Mouse (Mus musculus) liver, embryonic 12.5 days (tissue): ENCODE measurements around the gene Alpl. TPM values are rescaled to one million over a fixed set of nuclear protein-coding genes. Genes with fewer than 3 reads are reported as not detected.

ENCODE experiments used
- ATAC-seq: fragments of 200-750 bp; cut with Nextera tagmentation; 2 replicates; pipeline ENCODE4 v1.8.0; 2017; ENCODE audit warnings: moderate number of reproducible peaks, mild to moderate bottlenecking, moderate library complexity
- H3K27ac ChIP-seq: fragments of 300-500 bp; sonication (generic); 2 replicates; pipeline ENCODE4 v1.5.1; 2016; ENCODE audit warnings: mild to moderate bottlenecking
- H3K27me3 ChIP-seq: fragments of 300-500 bp; sonication (generic); replicated peaks from 2 replicates; pipeline ENCODE4 v1.6.1; 2016; ENCODE audit warnings: mild to moderate bottlenecking, moderate library complexity
- H3K36me3 ChIP-seq: fragments of 300-500 bp; sonication (generic); 2 replicates; pipeline ENCODE4 v1.6.1; 2016; ENCODE audit warnings: mild to moderate bottlenecking, moderate library complexity
- H3K4me1 ChIP-seq: fragments of 300-500 bp; sonication (generic); 2 replicates; pipeline ENCODE4 v1.6.1; 2016
- H3K4me2 ChIP-seq: fragments of 300-500 bp; sonication (generic); 2 replicates; pipeline ENCODE4 v1.6.1; 2016; ENCODE audit warnings: mild to moderate bottlenecking, moderate library complexity
- H3K4me3 ChIP-seq: fragments of 300-500 bp; sonication (generic); 2 replicates; pipeline ENCODE4 v1.5.1; 2016; ENCODE audit warnings: mild to moderate bottlenecking, moderate library complexity
- H3K9ac ChIP-seq: fragments of 300-500 bp; sonication (generic); 2 replicates; pipeline ENCODE4 v1.6.1; 2016; ENCODE audit warnings: mild to moderate bottlenecking, moderate library complexity
- H3K9me3 ChIP-seq: fragments of 300-500 bp; sonication (generic); replicated peaks from 2 replicates; pipeline ENCODE4 v1.6.1; 2016; ENCODE audit warnings: mild to moderate bottlenecking, moderate library complexity
- WGBS: fragments of 180-500 bp; shearing (Covaris S2); methylation state at CpG from one replicate; pipeline ENCODE4 v1.1.7; 2016; ENCODE audit not compliant: insufficient replicate concordance; 5-methylcytosine and 5-hydroxymethylcytosine counted together
- polyA plus RNA-seq: library from polyadenylated mRNA; unstranded; fragments of >200 nt; fragmentation: Nextera tagmentation; extraction: Ambion mirVana; gene quantifications from 2 replicates; pipeline ENCODE4 v1.2.1, GENCODE M21; 2016

The Alpl gene
- polyA plus RNA-seq, 1 experiment from 2014 or later: 5.1 TPM

GRCm38 (mm10) chr4:137766365-137766764 is 29.8 kb downstream of the Alpl start:
- no peak overlapping the region for H3K9ac ChIP-seq
- H3K36me3 ChIP-seq: no peaks in the 10 kb centered on the region
- no peaks in the 10 kb centered on the region for H3K9me3 ChIP-seq
- no peak overlapping the region for H3K4me2 ChIP-seq
- 31% methylated on average over 5 of the region's 5 CpGs for WGBS
- no peak for ATAC-seq
- H3K27me3 ChIP-seq: peaks cover 43% of the 10 kb centered on the region
- H3K4me3 ChIP-seq: no peak overlapping the region
- no peak overlapping the region for H3K27ac ChIP-seq
- peaks cover 13% of the 10 kb centered on the region for H3K4me1 ChIP-seq

GRCm38 (mm10) chr4:137765554-137765971 is 30.6 kb downstream of the Alpl start:
- no peak for ATAC-seq
- no peak overlapping the region for H3K4me2 ChIP-seq
- H3K36me3 ChIP-seq: no peaks in the 10 kb centered on the region
- H3K4me1 ChIP-seq: peaks cover 13% of the 10 kb centered on the region
- H3K27me3 ChIP-seq: peaks cover 40% of the 10 kb centered on the region
- no peak overlapping the region for H3K4me3 ChIP-seq
- H3K9me3 ChIP-seq: no peaks in the 10 kb centered on the region
- 64% methylated on average over 7 of the region's 7 CpGs for WGBS
- H3K9ac ChIP-seq: no peak overlapping the region
- no peak overlapping the region for H3K27ac ChIP-seq

GRCm38 (mm10) chr4:137764621-137765020 is 31.6 kb downstream of the Alpl start:
- ATAC-seq: no peak
- Histone ChIP-seq H3K27me3 (peaks cover 34% of the 10 kb centered on the region), H3K4me3 (no peak overlapping the region), H3K9me3 (no peaks in the 10 kb centered on the region), H3K4me1 (peaks cover 13% of the 10 kb centered on the region), H3K9ac (no peak overlapping the region), H3K36me3 (no peaks in the 10 kb centered on the region), H3K27ac (no peak overlapping the region), H3K4me2 (no peak overlapping the region)
- WGBS: 69% methylated on average over 3 of the region's 3 CpGs

- H3K4me1 ChIP-seq: peaks cover 13% of the 10 kb centered on the region
- 49% methylated on average over 8 of the region's 8 CpGs for WGBS
- no peak overlapping the region for H3K9ac ChIP-seq
- H3K9me3 ChIP-seq: no peaks in the 10 kb centered on the region
- no peaks in the 10 kb centered on the region for H3K36me3 ChIP-seq
- no peak overlapping the region for H3K27ac ChIP-seq
- no peak overlapping the region for H3K4me2 ChIP-seq
- peaks cover 27% of the 10 kb centered on the region for H3K27me3 ChIP-seq
- no peak for ATAC-seq
- no peak overlapping the region for H3K4me3 ChIP-seq
These were observed 32.2 kb downstream of the Alpl start for GRCm38 (mm10) chr4:137763920-137764495.

- Histone ChIP-seq H3K9ac (no peak overlapping the region), H3K9me3 (no peaks in the 10 kb centered on the region), H3K4me1 (peaks cover 13% of the 10 kb centered on the region), H3K36me3 (no peaks in the 10 kb centered on the region), H3K27me3 (peaks cover 28% of the 10 kb centered on the region), H3K4me2 (no peak overlapping the region), H3K4me3 (no peak overlapping the region), H3K27ac (no peak overlapping the region)
- ATAC-seq: no peak
- WGBS: 69% methylated on average over 9 of the region's 9 CpGs
These were observed 33.3 kb downstream of the Alpl start for GRCm38 (mm10) chr4:137762886-137763285.

GRCm38 (mm10) chr4:137754446-137754845 is 41.7 kb downstream of the Alpl start:
- peaks cover 56% of the 10 kb centered on the region for H3K27me3 ChIP-seq
- H3K27ac ChIP-seq: no peak overlapping the region
- H3K9ac ChIP-seq: peak overlapping the region; percentile 74; the same call in 1 of the 2 replicates
- H3K4me1 ChIP-seq: peaks cover 51% of the 10 kb centered on the region
- no peaks in the 10 kb centered on the region for H3K9me3 ChIP-seq
- 60% methylated on average over 2 of the region's 2 CpGs for WGBS
- no peaks in the 10 kb centered on the region for H3K36me3 ChIP-seq
- H3K4me2 ChIP-seq: no peak overlapping the region
- H3K4me3 ChIP-seq: no peak overlapping the region
- ATAC-seq: no peak

GRCm38 (mm10) chr4:137753199-137753598 is 43.0 kb downstream of the Alpl start:
- Histone ChIP-seq H3K4me3 (peak overlapping the region; percentile 43; the same call in 1 of the 2 replicates), H3K27me3 (peaks cover 59% of the 10 kb centered on the region), H3K36me3 (no peaks in the 10 kb centered on the region), H3K9ac (peak overlapping the region; percentile 74; the same call in 1 of the 2 replicates), H3K27ac (peak overlapping the region; percentile 99), H3K4me2 (peak overlapping the region; percentile 68), H3K4me1 (peaks cover 62% of the 10 kb centered on the region), H3K9me3 (no peaks in the 10 kb centered on the region)
- ATAC-seq: no peak
- WGBS: 43% methylated on average over 7 of the region's 7 CpGs

- H3K4me3 ChIP-seq: peak overlapping the region; percentile 43
- peak overlapping the region; percentile 74 for H3K9ac ChIP-seq
- peak overlapping the region; percentile 68 for H3K4me2 ChIP-seq
- peaks cover 51% of the 10 kb centered on the region for H3K27me3 ChIP-seq
- 54% methylated on average over 15 of the region's 15 CpGs for WGBS
- H3K9me3 ChIP-seq: no peaks in the 10 kb centered on the region
- H3K27ac ChIP-seq: peak overlapping the region; percentile 99
- peaks cover 69% of the 10 kb centered on the region for H3K4me1 ChIP-seq
- H3K36me3 ChIP-seq: no peaks in the 10 kb centered on the region
- peak; percentile 47 for ATAC-seq
These were observed 43.7 kb downstream of the Alpl start for GRCm38 (mm10) chr4:137752471-137752870.

GRCm38 (mm10) chr4:137751717-137752116 is 44.5 kb downstream of the Alpl start:
- Histone ChIP-seq H3K4me2 (peak overlapping the region; percentile 68), H3K27ac (peak overlapping the region; percentile 99), H3K27me3 (peaks cover 47% of the 10 kb centered on the region), H3K36me3 (no peaks in the 10 kb centered on the region), H3K9ac (peak overlapping the region; percentile 74), H3K4me1 (peaks cover 77% of the 10 kb centered on the region), H3K4me3 (peak overlapping the region; percentile 43), H3K9me3 (no peaks in the 10 kb centered on the region)
- peak; percentile 69 for ATAC-seq
- WGBS: 35% methylated on average over 9 of the region's 9 CpGs

- Histone ChIP-seq H3K9ac (peak overlapping the region; percentile 74), H3K9me3 (no peaks in the 10 kb centered on the region), H3K4me1 (peaks cover 78% of the 10 kb centered on the region), H3K4me3 (peak overlapping the region; percentile 43), H3K36me3 (no peaks in the 10 kb centered on the region), H3K27ac (peak overlapping the region; percentile 99), H3K4me2 (peak overlapping the region; percentile 68), H3K27me3 (peaks cover 45% of the 10 kb centered on the region)
- peak; percentile 96 for ATAC-seq
- 14% methylated on average over 8 of the region's 8 CpGs for WGBS
These were observed 44.9 kb downstream of the Alpl start for GRCm38 (mm10) chr4:137751310-137751709.

- Histone ChIP-seq H3K9ac (peak overlapping the region; percentile 74), H3K36me3 (no peaks in the 10 kb centered on the region)
These were observed 46.1 kb downstream of the Alpl start for GRCm38 (mm10) chr4:137750121-137750520.

GRCm38 (mm10) chr4:137749680-137750079 is 46.5 kb downstream of the Alpl start:
- H3K4me1 ChIP-seq: peaks cover 78% of the 10 kb centered on the region

More at GRCm38 (mm10) chr4:137750121-137750520, 46.1 kb downstream of the Alpl start:
- Histone ChIP-seq H3K27me3 (peaks cover 39% of the 10 kb centered on the region), H3K4me1 (peaks cover 78% of the 10 kb centered on the region), H3K9me3 (no peaks in the 10 kb centered on the region), H3K4me2 (no peak overlapping the region), H3K4me3 (no peak overlapping the region), H3K27ac (peak overlapping the region; percentile 99)
- 79% methylated on average over 9 of the region's 9 CpGs for WGBS
- no peak for ATAC-seq

More at GRCm38 (mm10) chr4:137749680-137750079, 46.5 kb downstream of the Alpl start:
- WGBS: 53% methylated on average over 9 of the region's 9 CpGs
- ATAC-seq: no peak
- Histone ChIP-seq H3K4me2 (no peak overlapping the region), H3K9me3 (no peaks in the 10 kb centered on the region), H3K27ac (peak overlapping the region; percentile 99; the same call in 1 of the 2 replicates), H3K27me3 (peaks cover 36% of the 10 kb centered on the region), H3K36me3 (no peaks in the 10 kb centered on the region), H3K9ac (0 out of 2 replicates have a peak overlapping the region, but pooled peaks have one; percentile 74), H3K4me3 (no peak overlapping the region)
